Mouse (Mus musculus): ENCODE data around the gene Exoc3l4. TPM values are rescaled to one million over a fixed set of nuclear protein-coding genes. Genes with fewer than 3 reads are reported as not detected.

The Exoc3l4 gene
- polyA plus RNA-seq, 1 experiment: 0.25 TPM

- Histone ChIP-seq H3K27me3 (ENCODE audit: control insufficient read depth) (peaks cover 95% of the 10 kb centered on the region), H3K4me1 (ENCODE audit: control insufficient read depth) (peaks cover 37% of the 10 kb centered on the region), H3K4me3 (replicated peaks) (no peak overlapping the region), H3K36me3 (ENCODE audit: control insufficient read depth) (peaks cover 2% of the 10 kb centered on the region; the same call in 1 of the 2 replicates), H3K9me3 (ENCODE audit: control insufficient read depth, low read length) (peaks cover 5% of the 10 kb centered on the region; the same call in 1 of the 2 replicates)
- no peak for TF ChIP-seq GATA1 (IDR thresholded peaks at IDR 0.05; ENCODE audit: low read length)
- TF ChIP-seq TAL1 (IDR thresholded peaks at IDR 0.05; ENCODE audit: low read length): no peak
Measured at GRCm38 (mm10) chr12:111423570-111424129, 6.8 kb downstream of the Exoc3l4 start.

DNA sequence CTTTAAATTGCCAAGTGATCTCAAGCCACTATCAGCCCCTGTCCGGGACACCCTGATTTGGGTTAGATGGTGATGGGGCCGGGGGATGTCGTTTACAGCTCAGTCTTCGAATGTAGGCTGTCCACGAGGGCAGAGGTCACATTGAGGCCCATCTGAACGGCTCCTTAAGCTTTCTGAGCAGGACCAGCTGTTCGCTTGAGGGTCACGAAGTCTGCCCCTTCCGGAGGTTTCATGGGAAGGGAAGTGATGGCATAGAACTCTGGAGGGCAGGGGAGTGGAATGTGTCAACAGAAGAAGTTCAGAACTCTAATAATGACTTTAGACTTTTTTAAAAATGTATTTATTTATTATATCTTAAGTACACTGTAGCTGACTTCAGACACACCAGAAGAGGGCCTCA, 7.7 kb downstream of the Exoc3l4 start:
- peaks cover 95% of the 10 kb centered on the region for H3K27me3 ChIP-seq (ENCODE audit: control insufficient read depth)
- H3K9me3 ChIP-seq (ENCODE audit: control insufficient read depth, low read length): peaks cover 9% of the 10 kb centered on the region; the same call in 1 of the 2 replicates
- no peak overlapping the region for H3K4me3 ChIP-seq (replicated peaks)
- H3K4me1 ChIP-seq (ENCODE audit: control insufficient read depth): peaks cover 46% of the 10 kb centered on the region
- TF ChIP-seq TAL1 (IDR thresholded peaks at IDR 0.05; ENCODE audit: low read length) (no peak), GATA1 (IDR thresholded peaks at IDR 0.05; ENCODE audit: low read length) (no peak)
- peaks cover 2% of the 10 kb centered on the region; the same call in 1 of the 2 replicates for H3K36me3 ChIP-seq (ENCODE audit: control insufficient read depth)

- H3K36me3 ChIP-seq (ENCODE audit: control insufficient read depth): peaks cover 6% of the 10 kb centered on the region; the same call in 1 of the 2 replicates
- H3K4me1 ChIP-seq (ENCODE audit: control insufficient read depth): peaks cover 50% of the 10 kb centered on the region
- no peak overlapping the region for H3K4me3 ChIP-seq (replicated peaks)
- TF ChIP-seq TAL1 (IDR thresholded peaks at IDR 0.05; ENCODE audit: low read length): no peak
- no peak for TF ChIP-seq GATA1 (IDR thresholded peaks at IDR 0.05; ENCODE audit: low read length)
- peaks cover 95% of the 10 kb centered on the region for H3K27me3 ChIP-seq (ENCODE audit: control insufficient read depth)
- H3K9me3 ChIP-seq (ENCODE audit: control insufficient read depth, low read length): peaks cover 10% of the 10 kb centered on the region; the same call in 1 of the 2 replicates
Measured at GRCm38 (mm10) chr12:111425258-111425657, 8.4 kb downstream of the Exoc3l4 start.

DNA sequence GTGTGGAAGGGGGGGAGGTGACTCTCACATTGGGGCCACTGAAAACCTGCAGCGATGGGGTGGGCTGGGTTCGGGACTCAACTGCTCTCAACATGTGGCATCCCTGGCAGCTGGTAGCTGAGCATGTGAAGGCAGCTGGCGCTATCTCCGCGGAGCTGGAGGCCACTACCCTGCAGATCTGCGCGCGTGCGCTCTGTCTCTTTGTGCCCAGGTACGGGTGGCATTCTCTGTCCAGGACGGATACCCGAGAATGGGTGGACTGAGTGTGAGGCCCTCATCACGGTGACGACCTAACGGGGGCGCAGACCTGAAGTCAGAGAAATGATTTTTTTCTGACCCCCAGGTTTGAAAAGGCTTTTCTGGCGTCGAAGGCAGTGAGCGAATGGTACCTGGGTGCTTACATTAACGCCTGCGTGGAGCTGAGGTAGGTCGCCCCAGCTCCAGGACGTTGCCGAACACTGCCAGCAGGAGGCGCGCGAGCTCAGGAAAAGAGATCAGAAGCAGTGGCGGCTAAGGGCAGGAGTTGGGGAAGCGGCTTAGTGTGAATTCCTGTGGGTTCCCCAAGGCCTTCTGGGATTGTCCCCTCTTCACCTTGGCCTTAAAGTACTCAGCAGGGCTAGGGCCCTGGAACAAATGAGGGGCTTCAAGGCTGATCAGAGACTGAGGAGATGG, 9.1 kb downstream of the Exoc3l4 start:
- Histone ChIP-seq H3K9me3 (ENCODE audit: control insufficient read depth, low read length) (peaks cover 10% of the 10 kb centered on the region; the same call in 1 of the 2 replicates), H3K36me3 (ENCODE audit: control insufficient read depth) (peaks cover 6% of the 10 kb centered on the region; the same call in 1 of the 2 replicates), H3K4me1 (ENCODE audit: control insufficient read depth) (peaks cover 52% of the 10 kb centered on the region), H3K4me3 (replicated peaks) (no peak overlapping the region), H3K27me3 (ENCODE audit: control insufficient read depth) (peaks cover 96% of the 10 kb centered on the region)
- no peak for TF ChIP-seq GATA1 (IDR thresholded peaks at IDR 0.05; ENCODE audit: low read length)
- no peak for TF ChIP-seq TAL1 (IDR thresholded peaks at IDR 0.05; ENCODE audit: low read length)

GRCm38 (mm10) chr12:111427438-111428113, 10.8 kb downstream of the Exoc3l4 start:
- H3K4me1 ChIP-seq (ENCODE audit: control insufficient read depth): peaks cover 56% of the 10 kb centered on the region
- H3K4me3 ChIP-seq (replicated peaks): no peak overlapping the region
- TF ChIP-seq TAL1 (IDR thresholded peaks at IDR 0.05; ENCODE audit: low read length) (no peak), GATA1 (IDR thresholded peaks at IDR 0.05; ENCODE audit: low read length) (no peak)
- peaks cover 88% of the 10 kb centered on the region for H3K27me3 ChIP-seq (ENCODE audit: control insufficient read depth)
- peaks cover 10% of the 10 kb centered on the region; the same call in 1 of the 2 replicates for H3K9me3 ChIP-seq (ENCODE audit: control insufficient read depth, low read length)
- H3K36me3 ChIP-seq (ENCODE audit: control insufficient read depth): peaks cover 6% of the 10 kb centered on the region; the same call in 1 of the 2 replicates

- Histone ChIP-seq H3K4me3 (replicated peaks) (no peak overlapping the region), H3K4me1 (ENCODE audit: control insufficient read depth) (peaks cover 64% of the 10 kb centered on the region), H3K36me3 (ENCODE audit: control insufficient read depth) (peaks cover 6% of the 10 kb centered on the region; the same call in 1 of the 2 replicates), H3K27me3 (ENCODE audit: control insufficient read depth) (peaks cover 80% of the 10 kb centered on the region), H3K9me3 (ENCODE audit: control insufficient read depth, low read length) (peaks cover 10% of the 10 kb centered on the region; the same call in 1 of the 2 replicates)
- TF ChIP-seq GATA1 (IDR thresholded peaks at IDR 0.05; ENCODE audit: low read length): no peak
- no peak for TF ChIP-seq TAL1 (IDR thresholded peaks at IDR 0.05; ENCODE audit: low read length)
Measured at GRCm38 (mm10) chr12:111428364-111428763, 11.5 kb downstream of the Exoc3l4 start.

- Histone ChIP-seq H3K4me1 (ENCODE audit: control insufficient read depth) (peaks cover 73% of the 10 kb centered on the region), H3K27me3 (ENCODE audit: control insufficient read depth) (peaks cover 71% of the 10 kb centered on the region), H3K9me3 (ENCODE audit: control insufficient read depth, low read length) (peaks cover 7% of the 10 kb centered on the region; the same call in 1 of the 2 replicates), H3K36me3 (ENCODE audit: control insufficient read depth) (peaks cover 7% of the 10 kb centered on the region), H3K4me3 (replicated peaks) (peak overlapping the region; percentile 52)
- TF ChIP-seq GATA1 (IDR thresholded peaks at IDR 0.05; ENCODE audit: low read length) (no peak; the same call in 1 of the 2 replicates), TAL1 (IDR thresholded peaks at IDR 0.05; ENCODE audit: low read length) (no peak)
Measured at GRCm38 (mm10) chr12:111428961-111429911, 12.4 kb downstream of the Exoc3l4 start.

All from erythroblast, embryonic 14.5 days (primary cell).